Mouse (Mus musculus) spleen, adult 2 months (tissue): ENCODE results near the gene Tmem240. TPM values are rescaled to one million over a fixed set of nuclear protein-coding genes. Genes with fewer than 3 reads are reported as not detected.

Source experiments
- DNase-seq, 2 experiments: peaks; one replicate each; pipeline versions ENCODE4 v3.0.0 to v3.0.0-alpha.2; 2012 to 2021; ENCODE audit warnings: low spot score in 2 of 2, low read depth in 1 of 2
- H3K27ac ChIP-seq: fragments of 200-500 bp; 2 replicates; pipeline ENCODE4 v1.5.1; 2012; ENCODE audit warnings: low read length, inconsistent platforms; ENCODE audit not compliant: insufficient read depth
- H3K27me3 ChIP-seq: fragments of 200-500 bp; 2 replicates; pipeline ENCODE4 v1.6.1; 2012; ENCODE audit warnings: mild to moderate bottlenecking, moderate library complexity, low read length, inconsistent platforms; ENCODE audit not compliant: control insufficient read depth, insufficient read depth
- H3K36me3 ChIP-seq: fragments of 200-500 bp; 2 replicates; pipeline ENCODE4 v1.6.1; 2012; ENCODE audit warnings: mild to moderate bottlenecking, low read length, inconsistent platforms; ENCODE audit not compliant: control insufficient read depth, insufficient read depth
- H3K4me1 ChIP-seq: fragments of 200-500 bp; 2 replicates; pipeline ENCODE4 v1.6.1; 2011; ENCODE audit warnings: inconsistent platforms; ENCODE audit not compliant: control insufficient read depth, insufficient read depth, insufficient read length
- H3K4me3 ChIP-seq: fragments of 200-500 bp; 2 replicates; pipeline ENCODE4 v1.5.1; 2011; ENCODE audit warnings: mild to moderate bottlenecking, inconsistent platforms; ENCODE audit not compliant: insufficient read depth, insufficient read length; ENCODE audit errors: extremely low read depth
- CTCF ChIP-seq: fragments of 200-500 bp; IDR thresholded peaks from 2 replicates; pipeline ENCODE4 v1.5.1; 2011; ENCODE audit warnings: mild to moderate bottlenecking, inconsistent platforms; ENCODE audit not compliant: insufficient read depth, insufficient read length, insufficient replicate concordance; ENCODE audit errors: extremely low read depth
- POLR2A ChIP-seq: fragments of 200-500 bp; IDR thresholded peaks from 2 replicates; pipeline ENCODE4 v1.6.1; 2011; ENCODE audit warnings: low read depth, low read length, inconsistent platforms
- WGBS: fragments of 180-500 bp; shearing (Covaris S2); methylation state at CpG from one replicate; pipeline ENCODE4 v1.1.7; 2018; 5-methylcytosine and 5-hydroxymethylcytosine counted together
- polyA plus RNA-seq: library from polyadenylated mRNA; depleted of rRNA; stranded (reverse); fragments of >200 nt; gene quantifications from 2 replicates; pipeline ENCODE4 v1.2.3, GENCODE M21; 2012

Gene Tmem240
- polyA plus RNA-seq, 1 experiment, result 1.6 TPM

DNA sequence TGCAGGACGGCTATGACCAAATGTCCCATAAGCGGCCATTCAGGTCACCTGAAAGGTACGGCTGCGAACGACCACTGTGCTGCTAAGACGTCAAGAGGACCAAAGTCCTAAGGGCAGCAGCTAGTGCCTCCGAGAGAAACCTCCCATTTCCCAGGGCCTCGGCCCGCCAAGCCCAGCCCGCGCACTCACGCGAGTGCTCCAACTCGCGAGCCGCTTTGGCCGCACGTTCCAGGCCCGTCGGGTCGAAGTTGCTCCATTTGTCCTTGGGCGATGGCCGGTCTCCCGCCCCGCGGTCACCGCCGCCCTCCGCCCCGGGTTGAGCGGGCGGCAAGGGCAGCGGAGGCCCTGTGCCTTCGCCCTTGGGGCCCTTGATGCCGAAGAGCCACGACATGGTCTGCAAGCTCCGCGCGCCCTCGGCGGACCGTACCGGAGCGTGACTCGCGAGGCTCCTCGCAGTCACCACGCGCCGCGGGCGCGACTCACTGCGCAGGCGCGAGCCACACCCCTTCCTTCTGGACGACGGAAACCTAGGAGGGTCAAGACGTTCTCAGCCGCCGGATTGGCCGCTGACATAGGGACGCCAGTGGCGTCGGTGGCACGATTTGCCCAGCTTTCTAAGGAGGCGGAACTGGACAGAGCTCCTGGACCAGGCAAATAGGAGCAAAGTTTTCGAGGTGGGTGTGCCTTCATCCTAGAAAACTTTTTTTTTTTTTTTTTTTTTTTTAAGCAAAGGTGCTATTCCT is 26.2 kb downstream of the Tmem240 start, which contains the start of gene Atad3a:
Atad3a (minus strand) TSS at position 481 of the 743 bp plus-strand sequence.
- H3K4me1 ChIP-seq, result peaks cover 4% of the 10 kb centered on the region; the same call in 1 of the 2 replicates
- no peak for TF ChIP-seq CTCF
- peak; percentile 48 for TF ChIP-seq POLR2A
- 1% methylated on average over 68 of the region's 68 CpGs for WGBS
- peak; percentile 86 to 94 for DNase-seq
- H3K36me3 ChIP-seq, result peaks cover 5% of the 10 kb centered on the region
- peak within 1 kb of the TSS; percentile 76 for H3K4me3 ChIP-seq
- no peaks in the 10 kb centered on the region for H3K27me3 ChIP-seq
- H3K27ac ChIP-seq, result no peak within 1 kb of the TSS

DNA sequence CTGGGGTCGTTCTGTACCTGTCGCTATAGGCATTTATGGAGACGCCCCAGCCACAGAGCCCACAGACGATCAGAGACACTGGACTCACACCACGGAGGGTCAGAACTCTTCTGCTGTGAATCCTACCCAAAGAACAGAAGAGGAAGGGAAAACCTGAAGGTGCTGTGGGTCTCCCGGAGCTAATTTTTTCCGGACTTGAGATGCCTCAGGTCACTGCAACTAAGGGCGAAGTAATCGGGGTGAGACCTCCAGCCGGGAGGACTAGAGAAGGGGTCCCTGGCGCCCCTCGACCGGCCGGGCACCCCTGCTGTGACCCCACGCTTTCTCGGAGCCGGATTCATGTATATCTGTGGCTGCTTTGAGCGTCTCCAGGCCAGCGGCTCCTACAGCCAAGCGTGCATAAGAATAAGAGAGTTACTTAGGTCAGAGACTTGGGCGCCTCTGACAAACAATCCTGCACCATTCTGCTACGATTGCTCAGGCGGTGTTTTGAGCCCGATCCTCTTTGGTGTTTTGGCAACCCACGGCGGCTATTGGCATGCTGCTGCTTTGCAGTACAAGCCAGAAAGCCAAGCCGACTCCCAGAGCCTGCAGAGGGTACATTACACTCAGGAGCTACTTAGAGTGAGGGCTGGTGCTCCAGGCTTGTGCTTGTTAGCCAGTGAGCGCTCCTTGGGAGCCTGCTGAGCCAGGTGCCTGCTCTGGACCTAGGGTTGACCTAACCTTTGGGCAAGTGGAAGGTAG is 26.9 kb downstream of the Tmem240 start:
- Histone ChIP-seq H3K4me3 (peak overlapping the region; percentile 58), H3K36me3 (no peaks in the 10 kb centered on the region; the same call in 1 of the 2 replicates), H3K4me1 (peaks cover 4% of the 10 kb centered on the region; the same call in 1 of the 2 replicates), H3K27me3 (no peaks in the 10 kb centered on the region), H3K27ac (no peak overlapping the region)
- DNase-seq, result no peak
- WGBS, result 3% methylated on average over 28 of the region's 28 CpGs
- TF ChIP-seq CTCF, result no peak
- TF ChIP-seq POLR2A, result no peak

DNA sequence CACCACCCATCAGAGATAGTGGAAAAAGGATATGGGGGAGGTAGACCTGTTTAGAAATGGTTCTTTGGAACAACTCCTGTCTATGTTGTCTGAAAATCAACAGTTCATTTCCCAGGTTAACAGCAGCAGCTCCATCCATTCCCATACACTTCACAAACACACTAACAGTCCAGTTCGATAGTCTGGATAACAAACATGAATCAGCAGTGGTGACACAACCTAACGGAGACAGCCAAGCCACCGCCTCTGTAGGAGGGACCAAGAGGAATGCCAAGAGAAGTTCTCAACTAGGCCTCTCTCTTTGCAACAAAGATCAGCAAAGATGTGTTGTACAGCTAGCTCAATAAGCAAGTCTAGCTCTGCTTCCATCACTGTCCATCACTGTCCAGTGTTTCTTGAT is 27.8 kb downstream of the Tmem240 start:
- Histone ChIP-seq H3K4me1 (peaks cover 4% of the 10 kb centered on the region; the same call in 1 of the 2 replicates), H3K27ac (no peak overlapping the region), H3K36me3 (no peaks in the 10 kb centered on the region), H3K4me3 (no peak overlapping the region), H3K27me3 (no peaks in the 10 kb centered on the region)
- WGBS, result 90% methylated on average over 3 of the region's 3 CpGs
- TF ChIP-seq CTCF (no peak), POLR2A (no peak)
- DNase-seq, result no peak

DNA sequence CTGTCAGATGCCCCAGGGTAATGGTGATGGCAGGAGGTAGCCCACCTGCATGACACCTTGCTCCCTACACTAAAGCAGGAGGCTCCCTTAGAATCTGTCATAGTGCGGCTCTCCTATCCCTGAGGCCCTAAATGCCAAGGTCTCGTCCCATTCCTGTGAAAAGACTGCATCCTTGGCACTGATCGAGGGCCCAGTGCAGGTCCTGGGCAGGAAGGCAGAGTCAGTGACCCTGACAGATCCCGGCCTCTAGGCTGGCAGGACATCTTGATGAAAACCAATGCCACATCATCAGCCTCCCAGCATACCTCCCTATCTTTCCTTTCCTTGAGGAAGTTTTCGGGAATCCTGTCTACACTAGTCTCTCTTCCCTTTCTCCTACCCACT is 34.9 kb downstream of the Tmem240 start:
- Histone ChIP-seq H3K4me1 (peaks cover 7% of the 10 kb centered on the region), H3K36me3 (no peaks in the 10 kb centered on the region), H3K27ac (no peak overlapping the region), H3K27me3 (no peaks in the 10 kb centered on the region), H3K4me3 (no peak overlapping the region; the same call in 1 of the 2 replicates)
- 74% methylated on average over 5 of the region's 5 CpGs for WGBS
- no peak for TF ChIP-seq CTCF
- no peak for TF ChIP-seq POLR2A
- no peak for DNase-seq

DNA sequence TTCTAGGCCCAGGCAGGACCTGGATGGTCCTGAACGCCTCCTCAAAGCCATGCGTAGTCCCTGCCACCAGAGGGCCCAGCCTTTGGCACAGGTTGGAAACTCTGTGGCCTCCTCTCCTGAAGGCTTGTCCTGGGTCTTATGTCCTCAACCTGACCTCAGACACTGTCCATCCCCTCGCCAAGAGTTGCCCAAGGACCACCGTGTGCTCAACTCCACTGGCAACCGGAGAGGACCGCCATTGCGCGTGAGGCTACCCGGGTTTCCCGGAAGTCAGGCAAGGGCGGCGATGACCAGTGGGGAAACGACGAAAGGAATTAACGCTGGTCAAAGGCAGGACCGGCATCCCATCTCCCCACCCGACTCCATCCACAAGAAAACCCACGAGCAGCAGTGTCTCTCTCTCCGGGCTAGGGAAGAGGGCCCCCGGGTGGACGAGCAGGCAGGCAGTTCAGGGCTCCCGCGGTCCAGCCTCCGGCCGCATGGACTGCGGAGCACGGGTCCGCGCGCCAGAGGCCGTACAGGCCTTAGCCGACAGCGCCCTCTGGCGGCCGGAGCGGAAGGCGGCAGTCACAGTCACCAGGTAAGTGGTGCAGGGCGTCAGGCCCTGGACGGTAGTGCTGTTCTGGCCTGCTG is 35.4 kb downstream of the Tmem240 start:
- WGBS, result under 1% methylated on average over 39 of the region's 39 CpGs
- H3K36me3 ChIP-seq, result no peaks in the 10 kb centered on the region
- H3K27ac ChIP-seq, result 0 out of 2 replicates have a peak overlapping the region, but pooled peaks have one; percentile 1
- peak overlapping the region; percentile 57 for H3K4me3 ChIP-seq
- no peaks in the 10 kb centered on the region for H3K27me3 ChIP-seq
- H3K4me1 ChIP-seq, result peaks cover 9% of the 10 kb centered on the region
- TF ChIP-seq CTCF (peak; percentile 98), POLR2A (no peak)
- DNase-seq, result peak; percentile 45 to 82

DNA sequence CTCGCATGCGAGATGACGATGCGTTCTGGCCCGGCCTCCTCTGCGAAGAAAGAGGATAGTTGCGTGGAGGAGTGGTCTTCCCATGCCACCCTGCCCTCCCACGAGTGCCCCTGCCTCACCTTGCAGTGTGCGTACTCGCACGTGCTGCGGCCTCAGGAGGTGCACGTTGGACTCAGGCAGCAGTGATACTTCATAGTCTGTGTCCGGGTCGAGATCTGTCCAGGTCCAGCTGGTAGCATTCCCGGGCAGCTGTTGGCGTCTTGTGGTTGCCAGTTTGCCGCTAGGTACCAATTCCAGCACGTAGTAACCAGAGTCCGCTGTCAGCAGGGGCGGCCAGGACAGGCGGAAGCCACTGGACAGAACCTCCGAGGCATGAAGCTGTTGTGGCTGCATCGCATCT is 36.0 kb downstream of the Tmem240 start:
- Histone ChIP-seq H3K27me3 (no peaks in the 10 kb centered on the region), H3K27ac (no peak overlapping the region), H3K4me1 (peaks cover 13% of the 10 kb centered on the region), H3K4me3 (no peak overlapping the region), H3K36me3 (no peaks in the 10 kb centered on the region)
- WGBS, result 74% methylated on average over 24 of the region's 24 CpGs
- no peak for DNase-seq
- TF ChIP-seq CTCF, result no peak
- TF ChIP-seq POLR2A, result no peak
